Mouse (Mus musculus) megakaryocyte, embryonic 14.5 days (primary cell): ENCODE results near the gene Ngef. TPM values are rescaled to one million over a fixed set of nuclear protein-coding genes. Genes with fewer than 3 reads are reported as not detected.

Experiments
- H3K27me3 ChIP-seq: replicated peaks from 2 replicates; pipeline ENCODE3; 2012; ENCODE audit warnings: inconsistent platforms
- H3K36me3 ChIP-seq: replicated peaks from 2 replicates; pipeline ENCODE3; 2012; ENCODE audit warnings: low read length, inconsistent platforms, mixed read lengths
- H3K4me1 ChIP-seq: 2 replicates; pipeline ENCODE4 v1.6.1; 2012; ENCODE audit warnings: inconsistent platforms
- H3K4me3 ChIP-seq: replicated peaks from 2 replicates; pipeline ENCODE3; 2012; ENCODE audit warnings: moderate library complexity, mild to moderate bottlenecking, inconsistent platforms
- H3K9me3 ChIP-seq: 2 replicates; pipeline ENCODE4 v1.6.1; 2012; ENCODE audit warnings: inconsistent platforms
- FLI1 ChIP-seq: IDR thresholded peaks from 2 replicates; pipeline ENCODE4 v1.6.1; 2012; ENCODE audit warnings: low read length, inconsistent platforms, mixed read lengths
- GATA1 ChIP-seq: IDR thresholded peaks from 3 replicates; pipeline ENCODE4 v1.6.1; 2012; ENCODE audit warnings: mixed read lengths, low read length, inconsistent platforms, borderline replicate concordance
- polyA plus RNA-seq: library from polyadenylated mRNA; stranded (reverse); fragments of >175 nt; gene quantifications from 2 replicates; pipeline ENCODE4 v1.2.3, GENCODE M21; 2012; ENCODE audit warnings: low replicate concordance; ENCODE audit not compliant: insufficient read depth

The Ngef gene
- polyA plus RNA-seq, 1 experiment: not detected

GRCm38 (mm10) chr1:87573261-87573660, 409 bp downstream of the Ngef start:
- Histone ChIP-seq H3K4me1 (no peaks in the 10 kb centered on the region), H3K36me3 (no peaks in the 10 kb centered on the region), H3K9me3 (peaks cover 18% of the 10 kb centered on the region; the same call in 1 of the 2 replicates), H3K27me3 (peaks cover 61% of the 10 kb centered on the region), H3K4me3 (no peak overlapping the region)
- TF ChIP-seq FLI1: no peak
- no peak for TF ChIP-seq GATA1

- H3K4me3 ChIP-seq: no peak overlapping the region
- no peaks in the 10 kb centered on the region for H3K4me1 ChIP-seq
- H3K36me3 ChIP-seq: no peaks in the 10 kb centered on the region
- H3K27me3 ChIP-seq: peaks cover 75% of the 10 kb centered on the region
- TF ChIP-seq FLI1 (no peak), GATA1 (no peak)
- H3K9me3 ChIP-seq: peaks cover 18% of the 10 kb centered on the region; the same call in 1 of the 2 replicates
These were observed 5.3 kb downstream of the Ngef start for GRCm38 (mm10) chr1:87568398-87568797.

GRCm38 (mm10) chr1:87565760-87566159, 7.9 kb downstream of the Ngef start:
- no peaks in the 10 kb centered on the region for H3K4me1 ChIP-seq
- TF ChIP-seq FLI1 (no peak), GATA1 (no peak)
- H3K36me3 ChIP-seq: no peaks in the 10 kb centered on the region
- peaks cover 74% of the 10 kb centered on the region for H3K27me3 ChIP-seq
- H3K4me3 ChIP-seq: no peak overlapping the region
- H3K9me3 ChIP-seq: peaks cover 14% of the 10 kb centered on the region; the same call in 1 of the 2 replicates

GRCm38 (mm10) chr1:87562967-87563366, 10.7 kb downstream of the Ngef start:
- peaks cover 79% of the 10 kb centered on the region for H3K27me3 ChIP-seq
- H3K9me3 ChIP-seq: peaks cover 7% of the 10 kb centered on the region; the same call in 1 of the 2 replicates
- no peak for TF ChIP-seq GATA1
- no peak for TF ChIP-seq FLI1
- H3K4me3 ChIP-seq: no peak overlapping the region
- H3K4me1 ChIP-seq: no peaks in the 10 kb centered on the region
- H3K36me3 ChIP-seq: no peaks in the 10 kb centered on the region

GRCm38 (mm10) chr1:87553586-87553985, 20.1 kb downstream of the Ngef start:
- peaks cover 54% of the 10 kb centered on the region for H3K27me3 ChIP-seq

GRCm38 (mm10) chr1:87551008-87551407, 22.7 kb downstream of the Ngef start:
- TF ChIP-seq FLI1 (no peak), GATA1 (no peak)
- H3K36me3 ChIP-seq: no peaks in the 10 kb centered on the region
- peaks cover 26% of the 10 kb centered on the region for H3K4me1 ChIP-seq
- no peaks in the 10 kb centered on the region for H3K9me3 ChIP-seq
- H3K27me3 ChIP-seq: peaks cover 62% of the 10 kb centered on the region
- no peak overlapping the region for H3K4me3 ChIP-seq

More at GRCm38 (mm10) chr1:87553586-87553985, 20.1 kb downstream of the Ngef start:
- H3K4me1 ChIP-seq: peaks cover 18% of the 10 kb centered on the region
- peaks cover 2% of the 10 kb centered on the region; the same call in 1 of the 2 replicates for H3K9me3 ChIP-seq
- no peaks in the 10 kb centered on the region for H3K36me3 ChIP-seq
- no peak overlapping the region for H3K4me3 ChIP-seq
- TF ChIP-seq FLI1 (no peak), GATA1 (no peak)

GRCm38 (mm10) chr1:87541614-87542013, 32.1 kb downstream of the Ngef start:
- Histone ChIP-seq H3K4me1 (peaks cover 14% of the 10 kb centered on the region), H3K9me3 (no peaks in the 10 kb centered on the region), H3K36me3 (no peaks in the 10 kb centered on the region), H3K4me3 (no peak overlapping the region), H3K27me3 (peaks cover 28% of the 10 kb centered on the region)
- TF ChIP-seq GATA1 (no peak), FLI1 (no peak)

- H3K36me3 ChIP-seq: no peaks in the 10 kb centered on the region
- no peaks in the 10 kb centered on the region for H3K9me3 ChIP-seq
- TF ChIP-seq GATA1: no peak
- TF ChIP-seq FLI1: no peak
- no peak overlapping the region for H3K4me3 ChIP-seq
- peaks cover 39% of the 10 kb centered on the region for H3K27me3 ChIP-seq
- peaks cover 7% of the 10 kb centered on the region; the same call in 1 of the 2 replicates for H3K4me1 ChIP-seq
These were observed 36.7 kb downstream of the Ngef start for GRCm38 (mm10) chr1:87537008-87537407.

- peaks cover 27% of the 10 kb centered on the region for H3K27me3 ChIP-seq
- TF ChIP-seq GATA1: no peak
- TF ChIP-seq FLI1: no peak
These were observed 39.6 kb downstream of the Ngef start for GRCm38 (mm10) chr1:87534118-87534517.

GRCm38 (mm10) chr1:87532346-87532745, 41.3 kb downstream of the Ngef start:
- H3K36me3 ChIP-seq: no peaks in the 10 kb centered on the region
- TF ChIP-seq FLI1 (no peak), GATA1 (no peak)

More at GRCm38 (mm10) chr1:87534118-87534517, 39.6 kb downstream of the Ngef start:
- H3K36me3 ChIP-seq: no peaks in the 10 kb centered on the region
- H3K4me1 ChIP-seq: no peaks in the 10 kb centered on the region
- no peak overlapping the region for H3K4me3 ChIP-seq
- H3K9me3 ChIP-seq: no peaks in the 10 kb centered on the region

More at GRCm38 (mm10) chr1:87532346-87532745, 41.3 kb downstream of the Ngef start:
- H3K27me3 ChIP-seq: peaks cover 32% of the 10 kb centered on the region
- H3K9me3 ChIP-seq: no peaks in the 10 kb centered on the region
- H3K4me1 ChIP-seq: no peaks in the 10 kb centered on the region
- no peak overlapping the region for H3K4me3 ChIP-seq
